Mouse (Mus musculus): Measurements from ENCODE around the gene Hormad1.

GRCm38 (mm10) chr3:95636072-95636471 is 76.6 kb downstream of the Hormad1 start:
- TF ChIP-seq GATA1 (IDR thresholded peaks at IDR 0.05; ENCODE audit: low read length) (no peak), TAL1 (IDR thresholded peaks at IDR 0.05; ENCODE audit: low read length) (no peak)

Data from erythroblast, embryonic 14.5 days (primary cell).